In the genomic region with DNA sequence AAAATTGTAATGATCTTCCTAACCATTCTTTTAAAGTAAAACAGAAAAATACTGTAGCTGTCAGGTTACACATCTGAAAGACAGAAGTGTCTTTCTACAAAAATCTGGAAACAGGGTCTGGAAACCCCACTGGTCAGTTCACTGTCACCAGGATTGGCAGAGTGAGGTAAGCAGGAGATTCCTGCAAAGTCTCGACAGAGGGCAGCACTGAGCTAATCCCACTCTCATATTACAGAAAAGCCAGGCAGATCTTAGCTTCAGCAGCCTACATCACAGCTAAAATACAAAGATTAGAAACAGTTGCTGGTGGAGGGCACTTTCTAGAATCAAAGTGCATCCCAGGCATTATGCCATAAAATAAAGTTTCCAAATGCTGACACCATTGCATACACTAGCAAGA, we compare ENCODE assay signal across 10 mouse cellular contexts. TPM values are rescaled to one million over a fixed set of nuclear protein-coding genes. Genes with fewer than 3 reads are reported as not detected.
DNase-seq lines count a peak whose midpoint lies in the region; ATAC-seq and TF ChIP-seq lines count a peak whose summit lies in the region.
"Had no signal": no experiment of that assay in that cellular context is flagged by ENCODE, and none has a peak within 500 bp of the region (broad histone marks: within the 10 kb centered on the region; RNA-seq: fewer than 3 reads in every experiment).

No protein-coding gene starts in this region.

- peak; percentile 7 to 45 for DNase-seq in heart, adult 18-20 months
- DNase-seq in heart, postnatal 25 days (ENCODE audit: low spot score), result no peak
- DNase-seq in 416B (ENCODE audit: low read depth) (peak; percentile 72), ZHBTc4 (ENCODE audit: low read depth, low spot score) (peak; percentile 71)
- peak; percentile 45 for DNase-seq in kidney, adult 9 months
- peak; percentile 78 for DNase-seq in lung, postnatal 0 days (ENCODE audit: low spot score)
- DNase-seq in spleen, adult 2 months (ENCODE audit: low read depth in 1 of 2, low spot score in 2 of 2), result peak; percentile 15 to 26

- no peak overlapping the region for H3K4me2 ChIP-seq in lung, postnatal 0 days (replicated peaks; ENCODE audit: low read depth, low read length)
- H3K4me2 ChIP-seq: embryonic facial prominence, embryonic 15.5 days; liver, embryonic 15.5 days had no signal

- H3K9me3 ChIP-seq in lung, postnatal 0 days (ENCODE audit: low read length), result no peaks in the 10 kb centered on the region
- H3K9me3 ChIP-seq: embryonic facial prominence, embryonic 15.5 days; liver, embryonic 15.5 days had no signal

- TF ChIP-seq EP300 in lung, postnatal 0 days (IDR thresholded peaks at IDR 0.05), result no peak

- H3K27me3 ChIP-seq in lung, postnatal 0 days (replicated peaks; ENCODE audit: insufficient read depth, low read length), result no peaks in the 10 kb centered on the region
- H3K27me3 ChIP-seq in spleen, adult 2 months (ENCODE audit: control insufficient read depth, insufficient read depth, low read length), result no peaks in the 10 kb centered on the region
- H3K27me3 ChIP-seq: embryonic facial prominence, embryonic 15.5 days; liver, embryonic 15.5 days had no signal

- peak; percentile 84 for ATAC-seq in common myeloid progenitor, adult 5-6 weeks (replicated peaks; ENCODE audit: low read depth, poor library complexity, severe bottlenecking)
- peak; percentile 37; the same call in 1 of the 2 replicates for ATAC-seq in lung, postnatal 0 days

- H3K9ac ChIP-seq in lung, postnatal 0 days (replicated peaks; ENCODE audit: low read depth), result no peak overlapping the region
- H3K9ac ChIP-seq: embryonic facial prominence, embryonic 15.5 days; liver, embryonic 15.5 days had no signal

- intact Hi-C loops in heart, postnatal 25 days (cut with DNase I), result no loop called here

- H3K4me1 ChIP-seq in lung, postnatal 0 days (ENCODE audit: insufficient read depth, low read depth, low read length), result no peaks in the 10 kb centered on the region
- no peaks in the 10 kb centered on the region for H3K4me1 ChIP-seq in spleen, adult 2 months (ENCODE audit: control insufficient read depth, insufficient read depth, insufficient read length)
- H3K4me1 ChIP-seq: embryonic facial prominence, embryonic 15.5 days; liver, embryonic 15.5 days had no signal

- no peak for TF ChIP-seq POLR2A in spleen, adult 2 months (IDR thresholded peaks at IDR 0.05; ENCODE audit: low read depth, low read length)

- H3K36me3 ChIP-seq in lung, postnatal 0 days (ENCODE audit: insufficient read depth, low read length), result no peaks in the 10 kb centered on the region
- H3K36me3 ChIP-seq in spleen, adult 2 months (ENCODE audit: control insufficient read depth, insufficient read depth, low read length), result no peaks in the 10 kb centered on the region
- H3K36me3 ChIP-seq: embryonic facial prominence, embryonic 15.5 days; liver, embryonic 15.5 days had no signal

- TF ChIP-seq CTCF in lung, postnatal 0 days (IDR thresholded peaks at IDR 0.05), result peak; percentile 81
- TF ChIP-seq CTCF in spleen, adult 2 months (IDR thresholded peaks at IDR 0.05; ENCODE audit: extremely low read depth, insufficient read depth, insufficient read length, insufficient replicate concordance), result peak; percentile 41; the same call in 1 of the 2 replicates

- 0% methylated on average over 1 of the region's 1 CpGs for WGBS in lung, postnatal 0 days
- WGBS in spleen, adult 2 months, result 3% methylated on average over 1 of the region's 1 CpGs

- no peak overlapping the region for H3K4me3 ChIP-seq in lung, postnatal 0 days (ENCODE audit: low read depth, low read length)
- no peak overlapping the region for H3K4me3 ChIP-seq in spleen, adult 2 months (ENCODE audit: extremely low read depth, insufficient read depth, insufficient read length)
- H3K4me3 ChIP-seq: embryonic facial prominence, embryonic 15.5 days; liver, embryonic 15.5 days had no signal

- no peak overlapping the region for H3K27ac ChIP-seq in lung, postnatal 0 days (ENCODE audit: low read length)
- no peak overlapping the region for H3K27ac ChIP-seq in spleen, adult 2 months (ENCODE audit: insufficient read depth, low read length)
- H3K27ac ChIP-seq: embryonic facial prominence, embryonic 15.5 days; liver, embryonic 15.5 days had no signal

RNA-seq across cellular contexts. Expression of a gene that starts 19.0 kb away (rescaled TPM):
- 10 to 100 TPM; 36.0 to 37.5 TPM for total RNA-seq in heart, adult 18-20 months (2021)
- 10 to 100 TPM; 32.2 to 35.6 TPM for total RNA-seq in heart, postnatal 25 days (2021)
- total RNA-seq in common myeloid progenitor, adult 5-6 weeks (2017), result 16.5 and 18.2 TPM in 2 replicates
- 45.8 and 46.4 TPM in 2 replicates for polyA plus RNA-seq in lung, postnatal 0 days (2015; fragmentation: Nextera tagmentation; extraction: Ambion mirVana)
- polyA plus RNA-seq in spleen, adult 2 months (2012; rRNA removed), result 6.0 and 7.3 TPM in 2 replicates

RNA-seq across cellular contexts. Expression of a gene that starts 38.1 kb away (rescaled TPM):
- total RNA-seq in heart, adult 18-20 months (2021), result 10 to 100 TPM; 20.6 to 21.7 TPM
- total RNA-seq in heart, postnatal 25 days (2021), result 10 to 100 TPM; 20.0 to 20.3 TPM
- total RNA-seq in common myeloid progenitor, adult 5-6 weeks (2017), result 55.4 and 58.3 TPM in 2 replicates
- 12.9 and 13.5 TPM in 2 replicates for polyA plus RNA-seq in lung, postnatal 0 days (2015; fragmentation: Nextera tagmentation; extraction: Ambion mirVana)
- 8.9 and 9.5 TPM in 2 replicates for polyA plus RNA-seq in spleen, adult 2 months (2012; rRNA removed)
